Mouse (Mus musculus) MN1 (cell line): ENCODE measurements around the gene Hoxd10.
A peak's percentile ranks its signal among the peaks of the same experiment; 100 is the strongest.

Experiments
- DNase-seq: peaks from one replicate; pipeline ENCODE4 v3.0.0-alpha.2; 2016; ENCODE audit warnings: low spot score

Hoxd10 gene

GRCm38 (mm10) chr2:74696442-74697335 is 5.0 kb downstream of the Hoxd10 start:
- no peak for DNase-seq

GRCm38 (mm10) chr2:74697567-74698121 is 5.9 kb downstream of the Hoxd10 start, which contains the start of gene Hoxd9:
TSS of gene Hoxd9 (plus strand) at chr2:74697727.
- no peak for DNase-seq

DNA sequence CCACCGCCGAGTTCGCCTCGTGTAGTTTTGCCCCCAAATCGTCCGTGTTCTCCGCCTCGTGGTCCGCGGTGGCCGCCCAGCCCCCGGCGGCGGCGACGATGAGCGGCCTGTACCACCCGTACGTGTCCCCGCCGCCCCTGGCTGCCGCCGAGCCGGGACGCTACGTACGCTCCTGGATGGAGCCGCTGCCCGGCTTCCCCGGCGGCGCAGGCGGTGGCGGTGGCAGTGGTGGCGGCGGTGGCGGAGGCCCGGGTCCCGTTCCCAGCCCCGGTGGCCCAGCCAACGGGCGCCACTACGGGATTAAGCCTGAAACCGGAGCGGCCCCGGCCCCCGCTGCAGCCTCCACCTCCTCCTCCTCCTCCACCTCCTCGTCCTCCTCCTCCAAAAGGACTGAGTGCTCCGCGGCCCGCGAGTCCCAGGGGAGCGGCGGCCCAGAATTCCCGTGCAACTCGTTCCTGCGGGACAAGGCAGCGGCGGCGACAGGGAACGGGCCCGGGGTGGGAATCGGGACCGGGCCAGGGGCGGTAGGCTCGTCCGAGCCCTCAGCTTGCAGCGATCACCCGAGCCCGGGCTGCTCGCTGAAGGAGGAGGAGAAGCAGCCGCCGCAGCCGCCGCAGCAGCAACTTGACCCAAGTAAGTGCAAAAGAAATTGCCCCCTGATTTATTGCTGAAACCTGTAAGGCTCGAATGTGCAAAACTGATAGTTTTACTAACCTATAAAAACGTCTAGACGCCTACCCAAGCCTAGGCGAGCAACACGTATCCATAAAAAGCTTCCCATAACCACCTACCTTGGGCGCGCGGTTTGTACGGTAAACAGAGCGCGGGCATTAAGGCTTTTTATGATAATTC is 6.7 kb downstream of the Hoxd10 start:
- no peak for DNase-seq

GRCm38 (mm10) chr2:74699053-74699430 is 7.3 kb downstream of the Hoxd10 start:
- no peak for DNase-seq

DNA sequence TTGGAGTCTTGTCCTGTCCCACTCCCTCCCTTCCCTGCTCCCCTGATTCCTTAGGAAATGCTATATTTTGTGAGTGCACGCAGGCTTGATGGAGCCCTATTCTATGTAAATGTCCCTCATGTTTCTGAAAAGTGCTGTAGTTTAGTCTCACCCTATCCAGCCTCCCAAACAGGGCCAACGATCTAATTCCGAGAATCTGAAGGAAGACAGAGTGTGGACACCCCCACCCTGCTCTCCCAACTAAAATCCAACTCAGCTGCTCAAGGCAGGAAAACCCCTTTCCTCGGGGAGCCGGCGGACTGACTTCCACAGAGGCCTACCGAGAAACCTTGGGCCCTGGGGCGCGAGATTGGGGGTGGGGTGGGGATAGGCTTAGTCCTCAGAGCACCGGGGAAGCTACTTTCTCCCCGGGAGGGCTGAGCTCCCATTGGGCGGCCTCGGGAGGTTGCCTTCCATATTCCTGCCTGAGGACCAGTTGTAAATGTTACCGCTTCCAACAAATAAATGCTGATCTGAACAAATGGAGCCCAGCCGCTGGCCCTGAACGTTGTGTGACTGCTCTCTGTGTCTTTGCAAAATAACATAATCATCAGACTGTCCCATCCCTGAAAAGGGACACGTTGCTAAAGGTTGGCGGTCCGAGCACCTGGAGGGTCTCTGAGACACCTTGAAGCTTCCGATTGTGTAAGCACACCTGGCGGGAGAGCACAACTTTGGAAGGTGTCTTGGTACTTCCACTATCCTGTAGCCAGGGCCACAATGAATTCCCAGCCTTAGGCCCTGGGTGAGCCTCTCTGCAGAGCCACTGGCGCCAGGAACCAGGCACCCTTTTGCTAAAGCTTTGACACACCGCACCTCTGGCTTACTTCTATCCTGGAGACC is 8.2 kb downstream of the Hoxd10 start:
- no peak for DNase-seq

- no peak for DNase-seq
These were observed 8.9 kb downstream of the Hoxd10 start for GRCm38 (mm10) chr2:74700546-74701112.

DNA sequence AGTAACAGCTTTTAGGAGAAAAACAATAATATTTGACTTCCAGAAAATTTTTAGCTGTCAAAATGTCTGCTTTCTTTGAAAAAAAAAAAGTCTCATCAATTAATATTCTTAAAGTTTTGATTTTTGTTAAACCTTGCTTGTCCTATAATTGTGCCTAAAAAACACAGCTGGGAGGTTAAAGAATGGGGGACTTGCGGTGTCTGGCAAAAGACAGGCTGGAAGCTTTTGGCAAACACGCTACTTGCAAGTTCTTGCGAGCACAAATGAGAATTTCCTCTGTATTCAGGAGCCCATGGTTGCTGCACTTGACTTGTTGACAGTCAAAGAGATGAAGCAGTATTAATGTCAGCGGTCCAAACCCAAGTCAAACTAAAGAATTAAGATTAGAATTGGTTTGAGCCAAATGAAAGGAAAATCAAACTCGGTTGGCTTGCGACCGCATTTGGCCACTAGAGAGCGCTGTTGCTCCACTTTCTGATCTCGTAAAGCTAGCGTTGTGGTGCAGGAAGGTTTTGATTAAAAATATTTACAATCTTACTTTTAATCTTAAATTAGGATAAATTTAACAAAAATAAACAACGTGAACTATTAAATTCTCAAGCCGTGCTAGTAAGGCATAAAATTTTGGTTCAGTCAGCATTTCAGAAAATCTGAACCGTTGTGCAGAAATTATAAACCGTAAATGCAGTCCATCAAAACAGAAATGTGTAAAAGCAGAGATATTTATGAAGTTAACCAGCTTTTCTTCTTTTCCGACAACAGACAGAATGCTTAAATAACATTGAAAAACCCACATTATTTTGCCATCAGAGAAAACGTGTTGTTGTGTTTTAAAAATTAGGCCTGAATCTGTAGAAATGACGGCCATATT is 10.5 kb downstream of the Hoxd10 start:
- peak; percentile 65 for DNase-seq

GRCm38 (mm10) chr2:74702820-74703219 is 11.1 kb downstream of the Hoxd10 start:
- DNase-seq = no peak

- DNase-seq = no peak
These were observed 11.6 kb downstream of the Hoxd10 start for GRCm38 (mm10) chr2:74703317-74703716.

DNA sequence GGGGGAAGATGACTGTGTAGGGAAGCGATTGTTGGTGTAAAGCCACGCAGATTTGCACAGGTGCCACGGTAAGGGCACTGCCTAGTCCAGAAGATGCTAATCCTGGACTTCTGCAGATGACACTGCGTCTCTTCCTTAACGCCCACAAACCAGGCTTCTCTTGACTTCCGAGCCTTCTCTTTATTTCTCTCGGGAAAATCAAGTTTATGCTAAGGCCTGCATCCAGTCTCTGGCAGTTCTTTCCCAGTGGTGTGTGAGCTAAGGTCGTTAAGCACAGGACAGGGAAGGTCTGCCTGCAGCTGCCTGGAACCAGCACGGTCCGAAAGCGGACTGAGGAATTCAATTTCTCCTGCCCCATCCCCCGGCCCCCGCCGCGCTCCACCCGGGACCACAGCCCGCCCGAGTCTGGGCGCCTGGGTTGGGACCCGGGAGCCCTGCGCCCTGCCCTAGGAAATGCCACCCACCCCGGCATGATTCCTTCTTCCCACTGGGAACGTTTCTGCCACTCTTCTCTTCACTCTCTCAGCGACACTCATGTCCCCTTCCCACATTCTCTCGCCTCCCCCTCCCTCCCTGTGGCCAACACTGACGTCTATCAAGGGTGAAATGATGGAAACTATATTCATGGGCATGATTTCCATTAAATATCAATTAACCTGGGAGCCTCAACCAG is 12.1 kb downstream of the Hoxd10 start:
- no peak for DNase-seq

GRCm38 (mm10) chr2:74704393-74704998 is 12.8 kb downstream of the Hoxd10 start, which contains the start of gene Hoxd8:
TSS of gene Hoxd8 (plus strand) at chr2:74704615.
- DNase-seq = no peak

DNA sequence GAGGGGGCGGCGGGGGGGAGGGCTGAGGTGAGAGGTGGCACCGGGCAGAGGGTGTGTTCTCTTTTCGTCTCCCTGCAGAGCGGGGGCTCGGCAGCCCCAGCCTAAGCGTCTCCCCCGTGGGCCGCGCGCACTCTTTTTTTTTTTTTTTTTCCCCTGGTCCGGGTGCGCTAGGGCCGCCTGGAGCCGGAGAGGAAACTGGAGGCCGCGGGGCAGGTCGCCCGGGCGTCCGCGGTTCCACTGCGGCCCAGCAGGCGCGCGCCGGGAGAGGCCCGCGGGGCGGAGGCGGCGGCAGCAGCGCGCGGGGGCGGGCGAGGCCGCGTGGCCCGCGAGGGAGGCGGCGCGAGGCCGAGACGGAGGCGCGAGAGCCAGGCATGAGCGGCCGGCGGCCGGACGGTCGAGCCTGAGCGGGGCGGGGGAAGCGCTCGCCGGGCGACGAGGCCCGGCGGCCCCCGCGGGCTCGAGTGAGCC is 13.3 kb downstream of the Hoxd10 start:
- DNase-seq = no peak

DNA sequence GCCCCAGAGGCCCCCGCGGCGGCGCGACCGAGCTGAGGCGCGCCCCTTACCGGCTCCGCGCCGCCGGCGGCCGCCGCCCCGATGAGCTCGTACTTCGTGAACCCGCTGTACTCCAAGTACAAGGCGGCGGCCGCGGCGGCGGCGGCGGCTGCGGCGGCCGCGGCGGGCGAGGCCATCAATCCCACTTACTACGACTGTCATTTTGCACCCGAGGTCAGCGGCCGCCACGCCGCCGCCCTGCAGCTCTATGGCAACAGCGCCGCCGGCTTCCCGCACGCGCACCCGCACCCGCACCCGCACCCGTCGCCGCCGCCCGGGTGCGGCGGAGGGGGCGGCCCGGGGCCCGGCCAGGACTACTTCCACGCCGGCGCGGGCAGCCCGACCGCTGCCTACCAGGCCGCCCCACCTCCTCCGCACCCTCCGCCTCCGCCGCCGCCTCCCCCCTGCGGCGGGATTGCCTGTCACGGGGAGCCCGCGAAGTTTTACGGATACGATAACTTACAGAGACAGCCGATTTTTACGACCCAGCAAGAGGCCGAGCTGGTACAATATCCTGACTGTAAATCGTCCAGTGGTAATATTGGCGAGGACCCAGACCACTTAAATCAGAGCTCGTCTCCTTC is 13.9 kb downstream of the Hoxd10 start:
- DNase-seq = no peak

- DNase-seq = no peak
These were observed 14.8 kb downstream of the Hoxd10 start for GRCm38 (mm10) chr2:74706393-74706960.

DNA sequence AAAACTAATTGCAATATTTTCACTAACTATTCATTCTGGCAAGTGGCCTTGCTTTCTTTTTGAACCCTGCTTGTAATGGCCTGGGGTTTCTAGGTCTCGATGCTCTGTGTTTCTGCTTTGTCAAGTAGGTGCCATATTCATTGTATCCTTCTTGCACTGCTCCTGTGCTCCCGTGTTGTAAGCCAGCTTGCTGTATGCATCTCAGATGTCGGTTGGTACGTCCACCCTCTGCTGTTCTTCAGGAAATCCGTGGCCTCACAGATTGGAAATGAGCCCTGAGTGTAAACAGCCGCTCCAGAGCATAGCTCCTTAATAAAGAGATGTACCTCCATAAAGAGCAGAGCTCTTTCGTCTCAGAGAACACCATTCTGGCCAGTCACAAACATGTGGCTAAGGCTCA is 15.9 kb downstream of the Hoxd10 start:
- DNase-seq = no peak

DNA sequence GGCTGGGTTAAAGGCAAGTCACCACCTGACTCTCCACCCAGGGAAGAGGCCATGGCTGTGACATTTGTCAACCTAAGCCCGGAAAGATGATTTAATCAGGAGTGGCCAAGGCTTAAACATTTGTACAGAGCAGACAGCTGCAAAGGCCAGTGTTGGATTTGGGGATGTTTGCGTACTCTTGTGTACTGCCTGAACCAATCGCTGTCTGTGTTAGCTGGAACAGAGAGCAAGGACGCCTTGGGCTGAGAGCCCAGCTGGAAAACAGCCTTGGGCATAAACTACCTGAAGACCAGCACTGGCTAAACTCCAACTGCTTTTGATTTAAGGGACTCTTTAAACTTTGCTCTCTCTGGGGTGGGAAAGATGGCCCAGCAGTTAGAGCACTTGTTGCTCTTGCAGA is 17.0 kb downstream of the Hoxd10 start:
- no peak for DNase-seq

DNA sequence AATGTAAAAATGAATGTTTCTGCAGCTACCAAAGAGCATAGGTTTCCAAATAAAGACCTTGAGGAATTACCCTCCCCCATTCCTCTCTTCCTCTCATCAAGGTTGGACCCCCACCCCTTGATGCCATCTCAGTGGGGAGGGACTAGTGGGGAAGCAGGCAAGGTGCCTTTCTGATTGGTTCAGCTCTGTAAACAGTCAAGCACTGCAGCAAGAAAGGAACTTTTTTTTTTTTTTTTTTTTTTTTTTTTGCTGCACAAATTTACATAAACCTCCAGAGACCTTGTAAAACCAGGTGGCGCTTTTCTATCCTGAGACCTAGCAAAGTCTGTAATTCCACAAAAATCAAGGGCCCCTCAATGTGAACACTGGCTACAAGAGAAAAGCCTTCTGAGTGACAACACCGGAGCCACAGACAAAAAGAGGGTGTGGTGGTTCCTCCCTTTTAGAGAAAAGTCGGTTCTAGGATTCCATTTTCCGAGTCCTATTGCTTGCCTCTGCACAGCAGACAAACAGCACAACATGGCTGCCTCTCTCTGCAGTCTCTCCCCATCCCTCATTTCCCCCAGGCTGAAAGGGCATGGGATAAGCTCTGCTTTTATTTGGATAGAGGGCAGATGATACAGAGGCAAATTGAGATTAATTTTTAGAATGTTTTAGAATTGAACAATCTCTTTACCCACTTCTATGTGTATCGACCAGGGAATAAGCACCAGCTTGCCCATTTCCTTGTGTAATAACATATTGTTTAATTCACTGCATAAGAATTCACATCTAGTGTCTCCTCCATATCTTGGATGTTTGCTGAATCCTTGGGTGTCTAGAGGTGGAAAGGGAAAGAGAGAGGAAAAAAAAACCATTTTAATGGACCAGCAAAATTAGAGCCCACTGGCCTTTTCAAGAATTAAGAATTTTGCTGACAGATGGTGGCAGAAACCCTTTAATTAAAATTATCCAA is 18.0 kb downstream of the Hoxd10 start:
- DNase-seq = no peak
